Mouse (Mus musculus) gastrocnemius, postnatal 36 days (tissue): ENCODE data around the gene Col18a1. TPM values are rescaled to one million over a fixed set of nuclear protein-coding genes. Genes with fewer than 3 reads are reported as not detected.
"Not testable (repeated sequence)": the region's sequence is repeated elsewhere in the genome, so short reads cannot be mapped to it uniquely, and the experiment has no call there.

ENCODE experiments used
- DNase-seq, 2 experiments: peaks; one replicate each; pipeline ENCODE4 v3.0.0; 2022
- intact Hi-C: fragments of 180-260 bp; cut with DNase I; formaldehyde crosslinking; loops from one replicate; pipeline ENCODE4 v1.15.1; 2025
- total RNA-seq, 2 experiments: library from RNA; stranded (reverse); gene quantifications; 2 replicates each; pipeline ENCODE4 v1.2.3; 2021

The Col18a1 gene
- total RNA-seq, 2 experiments from 2014 or later, result 6.4 to 10.3 TPM

DNA sequence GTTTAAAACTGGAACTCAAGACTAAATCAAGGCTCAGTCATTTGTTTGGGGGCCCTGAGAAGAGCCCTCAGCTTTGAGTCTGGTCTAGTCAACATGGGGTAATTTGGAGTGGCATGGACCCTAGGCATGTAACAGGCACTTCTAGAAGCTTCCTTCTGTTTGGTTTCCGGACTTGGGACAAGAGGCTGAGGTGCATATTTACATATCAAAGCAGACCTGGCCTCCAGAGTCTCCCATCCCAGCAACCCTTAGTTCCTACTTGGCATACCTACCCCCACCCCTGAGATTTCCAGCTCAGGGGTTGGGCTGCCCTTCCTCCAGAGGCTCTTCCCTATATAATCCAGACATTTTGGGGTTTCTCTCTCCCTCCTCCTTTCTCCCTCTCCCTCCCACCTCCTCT lies 20.4 kb downstream of the Col18a1 start:
- intact Hi-C loops, result no loop called here
- no peak for DNase-seq

- intact Hi-C loops, result no loop called here
- DNase-seq, result no peak
Observed at GRCm38 (mm10) chr10:77144372-77144771, 22.0 kb downstream of the Col18a1 start.

GRCm38 (mm10) chr10:77142328-77142727 lies 24.0 kb downstream of the Col18a1 start:
- intact Hi-C loops, result no loop called here
- DNase-seq, result no peak

DNA sequence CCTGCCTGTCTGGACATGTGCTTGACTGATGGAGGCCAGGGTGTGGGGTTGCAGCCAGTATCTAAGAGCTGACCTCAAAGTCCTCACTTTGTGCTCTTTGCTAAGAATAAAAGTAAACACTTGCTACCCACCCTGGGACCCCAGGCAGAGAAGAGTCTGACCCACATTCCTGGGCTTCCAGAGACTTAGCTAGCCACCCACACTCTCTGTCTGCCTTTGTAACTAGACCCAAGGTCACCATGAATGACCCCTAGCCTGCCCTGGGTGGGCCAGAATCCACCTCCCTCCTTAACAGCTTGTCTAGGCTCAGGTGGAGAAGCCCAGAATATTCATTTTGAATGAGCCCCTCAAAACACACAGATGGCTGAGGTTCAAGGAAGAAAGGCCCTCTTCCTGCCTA lies 28.0 kb downstream of the Col18a1 start:
- intact Hi-C loops, result loop anchor here (10.0 kb wide), 1 partner anchor 216 kb away; no protein-coding TSS in a partner anchor
- DNase-seq, result no peak

DNA sequence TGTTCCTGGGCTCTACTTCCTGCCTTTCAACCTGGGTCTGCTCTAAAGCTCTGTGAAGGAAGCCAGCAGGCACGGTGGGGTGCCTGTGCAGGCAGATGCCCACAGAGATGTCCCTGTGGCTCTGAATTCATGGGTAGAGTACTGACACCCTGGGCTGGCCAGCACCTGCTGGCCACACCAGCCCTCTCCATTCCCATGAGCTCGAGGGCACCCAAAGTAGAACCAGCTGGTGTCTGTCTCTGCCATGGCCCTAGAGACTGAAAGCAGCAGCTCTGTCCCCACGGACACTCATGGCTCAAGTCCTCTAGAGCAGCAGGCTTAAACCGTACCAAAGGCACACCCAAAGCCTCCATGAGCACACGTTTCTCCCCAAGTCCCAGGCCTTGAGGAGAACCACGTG lies 30.1 kb downstream of the Col18a1 start:
- DNase-seq, result no peak
- intact Hi-C loops, result loop anchor here (10.0 kb wide), 1 partner anchor 219 kb away; no protein-coding TSS in a partner anchor

GRCm38 (mm10) chr10:77135274-77135829 lies 31.0 kb downstream of the Col18a1 start:
- intact Hi-C loops, result loop anchor here (10.0 kb wide), 1 partner anchor 219 kb away; no protein-coding TSS in a partner anchor
- DNase-seq, result no peak

DNA sequence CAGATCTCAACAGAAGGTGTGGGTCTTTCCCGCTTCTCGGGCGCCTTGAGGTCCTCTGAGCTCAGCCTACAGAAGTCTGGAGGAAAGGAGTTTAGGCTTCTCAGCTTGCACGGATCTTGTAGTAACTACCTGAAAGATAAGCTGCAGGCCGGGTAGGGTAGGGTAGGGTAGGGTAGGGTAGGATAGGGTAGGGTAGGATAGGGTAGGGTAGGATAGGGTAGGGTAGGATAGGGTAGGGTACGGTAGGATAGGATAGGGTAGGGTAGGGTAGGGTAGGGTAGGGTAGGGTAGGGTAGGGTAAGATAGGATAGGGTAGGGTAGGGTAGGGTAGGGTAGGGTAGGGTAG lies 31.6 kb downstream of the Col18a1 start:
- not testable (repeated sequence) for DNase-seq
- intact Hi-C loops, result loop anchor here (10.0 kb wide), 1 partner anchor 220 kb away; no protein-coding TSS in a partner anchor

DNA sequence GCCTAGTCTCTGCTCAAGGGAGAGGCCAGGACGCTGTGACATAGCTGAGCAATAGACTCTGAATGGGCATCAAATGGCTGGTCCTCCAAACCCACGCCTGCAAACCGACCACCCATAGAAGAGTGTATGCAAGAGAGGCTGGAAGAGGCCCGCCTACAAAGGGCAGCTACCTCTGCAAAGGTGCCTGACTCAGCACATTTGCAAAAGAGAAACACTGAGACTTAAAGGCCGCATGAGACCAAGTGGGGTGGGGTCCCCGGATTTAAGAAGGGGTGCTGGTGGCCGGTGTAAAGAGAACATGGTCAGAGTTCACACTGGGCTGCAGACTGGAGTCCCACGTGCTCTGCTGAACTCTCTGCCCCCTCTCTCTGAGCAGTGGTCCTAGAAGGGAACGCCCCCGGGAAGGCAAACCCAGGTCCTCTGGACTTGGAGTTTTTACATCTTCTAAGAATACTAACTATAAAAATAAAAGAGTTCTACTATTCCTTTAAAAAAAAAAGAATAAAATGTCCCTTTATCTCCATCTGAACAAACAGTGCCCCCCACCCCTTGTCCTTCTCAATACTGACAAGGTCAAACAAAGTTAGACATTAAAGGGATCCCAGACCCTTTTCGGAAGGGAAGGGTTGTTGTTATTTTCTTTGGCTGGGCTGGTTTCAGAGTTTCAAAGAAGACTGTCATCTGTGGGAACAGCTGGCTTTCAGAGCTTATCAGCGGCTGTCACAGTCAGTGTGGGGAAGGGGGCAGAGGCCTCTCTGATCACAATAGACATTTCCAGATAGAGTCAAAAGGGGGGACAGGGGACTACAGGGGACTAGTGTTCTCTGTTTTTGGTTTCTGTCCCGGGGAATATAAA lies 32.2 kb downstream of the Col18a1 start:
- DNase-seq, result no peak
- intact Hi-C loops, result loop anchor here (10.0 kb wide), 1 partner anchor 221 kb away; no protein-coding TSS in a partner anchor

- DNase-seq, result no peak
- intact Hi-C loops, result loop anchor here (10.0 kb wide), 1 partner anchor 223 kb away; no protein-coding TSS in a partner anchor
Observed at GRCm38 (mm10) chr10:77132118-77132517, 34.2 kb downstream of the Col18a1 start.

GRCm38 (mm10) chr10:77131536-77131935 lies 34.8 kb downstream of the Col18a1 start:
- DNase-seq, result no peak
- intact Hi-C loops, result loop anchor here (10.0 kb wide), 1 partner anchor 223 kb away; no protein-coding TSS in a partner anchor

DNA sequence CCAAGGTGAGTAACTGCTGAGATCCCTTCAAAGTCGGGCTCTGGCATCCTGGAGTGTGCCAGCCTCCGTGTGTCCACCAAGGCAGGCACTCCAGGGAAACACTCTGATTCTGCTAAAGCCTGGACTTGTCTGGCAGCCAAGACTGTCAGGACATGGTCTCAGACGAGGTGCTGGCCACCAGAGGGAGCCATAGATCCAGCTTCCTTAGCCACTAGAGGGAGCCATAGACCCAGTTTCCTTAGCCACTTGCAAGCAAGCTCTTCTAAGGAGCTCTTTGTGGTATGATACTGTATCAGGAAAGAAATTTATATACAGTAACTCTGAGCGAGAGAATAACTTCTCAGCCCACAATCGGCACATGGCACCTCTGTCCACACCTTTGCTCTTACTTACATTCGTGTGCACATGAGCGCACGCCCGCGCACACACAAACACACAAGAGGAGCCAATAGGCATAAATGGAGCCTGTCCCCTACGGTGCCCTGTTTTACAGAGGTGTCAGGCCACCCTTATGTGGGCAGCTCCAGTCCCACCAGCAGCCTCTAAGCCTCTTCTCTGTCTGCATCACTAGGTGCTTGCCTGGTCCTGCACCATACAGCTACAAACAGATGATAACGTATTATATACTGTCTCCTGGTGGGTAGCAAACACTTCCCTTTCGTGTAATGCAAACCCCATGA lies 35.6 kb downstream of the Col18a1 start:
- intact Hi-C loops, result loop anchor here (1.0 to 10.0 kb wide), 2 partner anchors 123 to 224 kb away; no protein-coding TSS in a partner anchor
- peak; percentile 86 to 95 for DNase-seq

GRCm38 (mm10) chr10:77129637-77130410 lies 36.5 kb downstream of the Col18a1 start:
- intact Hi-C loops, result loop anchor here (1.0 to 10.0 kb wide), 3 partner anchors 123 to 375 kb away; no protein-coding TSS in a partner anchor
- no peak for DNase-seq

DNA sequence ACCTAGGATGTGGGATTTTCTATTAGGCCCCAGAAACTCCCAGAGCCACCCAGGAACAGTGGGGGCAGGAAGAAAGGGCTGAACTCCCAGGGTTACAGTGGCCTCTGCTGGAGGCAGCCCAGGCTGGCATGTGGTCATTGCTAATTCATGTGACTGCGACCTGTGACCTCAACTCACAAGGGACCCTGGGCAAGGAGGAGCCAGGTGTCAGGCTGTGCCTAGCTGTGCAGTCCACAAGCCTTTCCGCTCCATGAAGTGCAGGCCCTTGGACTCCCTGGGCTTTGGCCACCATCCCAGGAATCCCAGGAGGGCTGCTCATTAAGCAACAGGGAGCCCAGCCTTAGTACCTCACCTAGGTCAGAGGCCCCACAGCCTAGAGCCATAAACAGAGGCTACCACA lies 38.4 kb downstream of the Col18a1 start:
- intact Hi-C loops, result loop anchor here (10.0 kb wide), 1 partner anchor 377 kb away; no protein-coding TSS in a partner anchor
- DNase-seq, result no peak

GRCm38 (mm10) chr10:77126590-77126989 lies 39.8 kb downstream of the Col18a1 start:
- intact Hi-C loops, result loop anchor here (10.0 kb wide), 1 partner anchor 378 kb away; no protein-coding TSS in a partner anchor
- DNase-seq, result no peak

DNA sequence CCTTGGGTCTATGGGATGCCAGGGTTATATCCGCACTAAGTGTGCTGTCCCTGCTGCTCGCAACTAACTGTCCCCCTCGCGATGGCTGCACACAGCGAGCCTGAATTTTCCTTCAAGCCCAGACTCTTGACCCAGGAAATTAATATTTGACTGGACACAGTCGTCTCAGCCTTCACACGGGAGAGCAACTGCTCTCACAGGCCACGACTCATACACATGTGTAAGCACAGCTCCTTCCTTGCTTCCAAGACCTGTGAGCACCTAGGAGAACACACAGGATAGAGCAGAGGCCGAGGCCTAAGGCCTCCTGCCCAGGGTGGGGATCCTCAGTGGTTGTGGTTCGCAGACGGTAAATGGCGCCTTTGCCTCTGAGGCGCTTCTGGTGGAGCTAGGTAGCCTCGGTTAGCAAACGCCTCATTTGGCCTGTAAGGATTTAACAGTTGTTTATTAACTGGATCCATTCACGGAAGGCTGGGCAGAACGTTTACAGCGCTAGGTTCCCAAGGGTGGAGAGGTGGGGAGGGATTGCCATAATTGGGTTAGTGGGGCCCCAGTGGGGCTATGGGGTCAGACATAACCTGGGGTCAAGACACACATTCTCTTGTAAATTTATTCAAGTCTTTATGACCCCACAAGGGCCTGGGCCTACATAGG lies 41.1 kb downstream of the Col18a1 start:
- no peak for DNase-seq
- intact Hi-C loops, result loop anchor here (10.0 kb wide), 1 partner anchor 380 kb away; no protein-coding TSS in a partner anchor

- intact Hi-C loops, result loop anchor here (10.0 kb wide), 1 partner anchor 381 kb away; no protein-coding TSS in a partner anchor
- DNase-seq, result no peak
Observed at GRCm38 (mm10) chr10:77123953-77124352, 42.4 kb downstream of the Col18a1 start.

DNA sequence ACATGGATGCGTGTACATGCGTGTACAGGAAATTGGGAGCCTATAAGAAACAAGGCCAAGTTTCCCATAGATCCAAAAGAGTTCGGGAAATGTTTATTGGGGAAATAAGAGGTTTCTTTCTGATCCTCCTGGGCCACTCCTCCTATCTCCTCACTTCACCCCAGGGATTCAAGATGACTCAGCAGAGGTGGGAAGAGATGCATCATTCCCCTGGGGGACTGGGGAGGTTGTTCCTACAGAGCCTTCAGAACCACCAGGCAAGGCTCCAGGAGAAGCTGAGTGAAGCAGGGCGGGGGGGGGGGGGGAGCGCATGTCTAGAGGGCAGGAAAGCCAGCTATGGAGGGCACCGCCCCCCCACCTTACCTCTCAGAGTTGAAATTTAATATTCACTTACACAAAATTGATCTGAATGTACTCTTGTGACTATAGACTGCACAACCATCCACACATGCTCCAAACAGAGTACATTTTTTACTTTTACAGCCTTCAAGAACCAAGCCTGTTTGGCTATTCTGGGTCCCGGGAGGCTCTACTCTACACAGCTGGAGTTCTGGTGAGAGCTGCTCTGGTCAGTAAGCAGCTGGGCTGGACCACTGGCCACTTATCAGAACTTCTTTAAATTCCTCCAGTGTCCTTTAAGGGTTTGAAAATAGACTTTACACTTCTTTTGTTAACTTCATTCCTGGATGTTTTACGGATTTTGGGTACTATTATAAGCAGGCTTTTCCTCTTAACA lies 44.9 kb downstream of the Col18a1 start:
- DNase-seq, result no peak

DNA sequence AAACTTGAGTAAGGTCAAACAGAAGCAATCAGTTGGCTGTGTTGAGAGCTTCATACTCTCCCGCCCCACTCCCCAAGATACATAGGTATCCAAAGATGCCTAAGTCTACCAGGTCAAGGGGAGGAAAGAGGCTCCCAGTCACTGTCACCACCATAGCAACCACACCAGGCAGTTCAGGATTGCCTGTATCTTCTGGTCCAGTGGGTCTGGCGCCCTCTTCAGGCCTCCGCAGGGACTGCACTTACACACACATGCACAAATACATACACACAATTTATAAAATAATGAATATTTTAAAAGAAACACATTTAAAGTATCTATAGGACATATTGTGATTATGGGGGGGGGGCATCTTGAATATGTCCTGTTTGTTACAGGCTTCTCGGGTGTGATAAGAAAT lies 45.8 kb downstream of the Col18a1 start:
- DNase-seq, result no peak
- intact Hi-C loops, result loop anchor here (10.0 kb wide), 1 partner anchor 384 kb away; no protein-coding TSS in a partner anchor

More for the DNA sequence above, 44.9 kb downstream of the Col18a1 start:
- intact Hi-C loops, result loop anchor here (10.0 kb wide), 1 partner anchor 383 kb away; no protein-coding TSS in a partner anchor
